Mouse (Mus musculus) brain, adult 10 weeks (tissue): ENCODE results near the gene 2310022A10Rik. TPM values are rescaled to one million over a fixed set of nuclear protein-coding genes. Genes with fewer than 3 reads are reported as not detected.

ENCODE experiments used
- polyA plus RNA-seq: library from polyadenylated mRNA; stranded (reverse); fragments of 350-450 nt; fragmentation: Illumina TruSeq; extraction: RNeasy Lipid Tissue Mini Kit (QIAGEN cat#74804); gene quantifications from one replicate; pipeline ENCODE4 v1.2.3, GENCODE M21; 2015; ENCODE audit warnings: low read depth, low replicate concordance

The 2310022A10Rik gene
- 21.4 TPM for polyA plus RNA-seq

GRCm38 (mm10) chr7:27552931-27553513, at the start of gene 2310022A10Rik, which contains the start of gene Pld3:
Gene 2310022A10Rik, plus strand, starts transcription at chr7:27553233.
Gene Pld3, minus strand, starts transcription at chr7:27553218.

GRCm38 (mm10) chr7:27522967-27523366, 30.1 kb upstream of the 2310022A10Rik start, which contains the start of gene Hipk4:
Gene Hipk4, plus strand, starts transcription at chr7:27523267.

GRCm38 (mm10) chr7:27591266-27592216, 38.5 kb downstream of the 2310022A10Rik start, which contains the start of gene Akt2:
Gene Akt2, plus strand, starts transcription at chr7:27591552.

Other genes with a start within 250 kb of the 2310022A10Rik start
- 31.2 TPM for gene Ltbp4, start 215.5 kb upstream of the 2310022A10Rik start, polyA plus RNA-seq
- gene Shkbp1, start 197.2 kb upstream of the 2310022A10Rik start, polyA plus RNA-seq: 29.2 TPM
- not detected for gene Gm20479, start 195.8 kb upstream of the 2310022A10Rik start, polyA plus RNA-seq
- gene Sptbn4, start 105.5 kb upstream of the 2310022A10Rik start, polyA plus RNA-seq: 71.8 TPM
- gene Blvrb, start 105.3 kb upstream of the 2310022A10Rik start, polyA plus RNA-seq: 22.0 TPM
- 4.7 TPM for gene Sertad3, start 79.5 kb upstream of the 2310022A10Rik start, polyA plus RNA-seq
- 18.4 TPM for gene Sertad1, start 66.3 kb upstream of the 2310022A10Rik start, polyA plus RNA-seq
- gene Prx, start 53.9 kb upstream of the 2310022A10Rik start, polyA plus RNA-seq: 0.22 TPM
- not detected for gene Hipk4, start 30.0 kb upstream of the 2310022A10Rik start, polyA plus RNA-seq
- 607 TPM for gene Pld3, start within 50 bp of the 2310022A10Rik start, polyA plus RNA-seq
- gene Akt2, start 38.3 kb downstream of the 2310022A10Rik start, polyA plus RNA-seq: 106 TPM
- gene Ttc9b, start 100.7 kb downstream of the 2310022A10Rik start, polyA plus RNA-seq: 76.0 TPM
- gene Map3k10, start 121.4 kb downstream of the 2310022A10Rik start, polyA plus RNA-seq: 133 TPM
- gene Zfp607b, start 136.1 kb downstream of the 2310022A10Rik start, polyA plus RNA-seq: 9.8 TPM
- gene Zfp60, start 178.2 kb downstream of the 2310022A10Rik start, polyA plus RNA-seq: 25.7 TPM